In the genomic region with DNA sequence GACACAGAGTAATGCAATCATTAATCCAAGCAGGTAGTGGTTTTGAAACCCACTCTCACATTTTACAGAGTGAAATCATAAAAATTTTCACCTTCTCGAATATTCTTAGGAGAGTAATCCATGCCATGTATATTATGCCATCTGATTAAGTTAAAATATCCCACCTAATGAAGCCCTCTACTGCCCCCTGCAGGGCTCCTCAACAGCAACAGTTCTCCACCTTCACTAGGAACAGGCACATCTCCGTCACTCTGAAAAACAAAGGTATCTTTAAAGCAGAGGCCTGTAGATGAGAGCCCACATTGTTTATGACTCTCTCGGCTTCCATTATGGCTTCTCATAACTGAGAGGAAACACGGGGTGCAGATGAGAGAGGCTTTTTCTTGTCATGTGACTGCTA, we compare ENCODE assay signal across 8 mouse cellular contexts.
DNase-seq lines count a peak whose midpoint lies in the region; ATAC-seq and TF ChIP-seq lines count a peak whose summit lies in the region.

No protein-coding gene starts in this region.

- peak; percentile 65 for TF ChIP-seq CTCF in heart, postnatal 0 days (IDR thresholded peaks at IDR 0.05; ENCODE audit: low read depth)

- no peak for ATAC-seq in heart, postnatal 0 days (ENCODE audit: insufficient read depth, low read depth)
- no peak for ATAC-seq in heart, embryonic 11.5 days (replicated peaks; ENCODE audit: insufficient number of reproducible peaks, low FRiP score, low TSS enrichment)

- H3K27me3 ChIP-seq in heart, postnatal 0 days (ENCODE audit: control insufficient read depth, insufficient read depth, low read length) = no peaks in the 10 kb centered on the region
- H3K27me3 ChIP-seq in heart, embryonic 11.5 days (ENCODE audit: control insufficient read depth, insufficient read depth, low read length) = no peaks in the 10 kb centered on the region

- H3K4me3 ChIP-seq in heart, postnatal 0 days (ENCODE audit: low read depth, low read length) = no peak overlapping the region
- H3K4me3 ChIP-seq in heart, embryonic 11.5 days (ENCODE audit: low read depth, low read length) = no peak overlapping the region

- no peaks in the 10 kb centered on the region for H3K9me3 ChIP-seq in heart, postnatal 0 days (replicated peaks; ENCODE audit: control insufficient read depth, low read length)
- no peaks in the 10 kb centered on the region for H3K9me3 ChIP-seq in heart, embryonic 11.5 days (replicated peaks; ENCODE audit: control insufficient read depth, low read length)

- H3K9ac ChIP-seq in heart, postnatal 0 days (replicated peaks; ENCODE audit: low read depth, low read length) = no peak overlapping the region
- no peak overlapping the region for H3K9ac ChIP-seq in heart, embryonic 11.5 days (ENCODE audit: low read depth, low read length)

- no peak for TF ChIP-seq EP300 in heart, postnatal 0 days (IDR thresholded peaks at IDR 0.05; ENCODE audit: low read depth)

- DNase-seq in heart, postnatal 0 days (ENCODE audit: low spot score) = peak; percentile 43
- peak; percentile 67 to 71 for DNase-seq in B cell, adult 2 months
- DNase-seq in adrenal gland, postnatal 10 days = peak; percentile 75
- DNase-seq in fibroblast of lung, adult 2 months (ENCODE audit: low read depth) = peak; percentile 11
- peak; percentile 76 to 83 for DNase-seq in kidney, postnatal 25 days
- DNase-seq in lung, postnatal 25 days (ENCODE audit: low spot score) = peak; percentile 39
- DNase-seq in thymus, postnatal 0 days (ENCODE audit: low spot score) = peak; percentile 19

- WGBS in heart, postnatal 0 days = 38% methylated on average over 4 of the region's 4 CpGs
- 61% methylated on average over 4 of the region's 4 CpGs for WGBS in heart, embryonic 11.5 days (ENCODE audit: insufficient replicate concordance)

- no peaks in the 10 kb centered on the region for H3K4me1 ChIP-seq in heart, postnatal 0 days (ENCODE audit: control insufficient read depth, insufficient read depth)
- H3K4me1 ChIP-seq in heart, embryonic 11.5 days (ENCODE audit: control insufficient read depth, insufficient read depth, low read length) = no peaks in the 10 kb centered on the region

- H3K36me3 ChIP-seq in heart, postnatal 0 days (replicated peaks; ENCODE audit: control insufficient read depth, insufficient read depth, low read length) = no peaks in the 10 kb centered on the region
- no peaks in the 10 kb centered on the region for H3K36me3 ChIP-seq in heart, embryonic 11.5 days (ENCODE audit: control insufficient read depth, insufficient read depth, low read length)

- no peak overlapping the region for H3K27ac ChIP-seq in heart, postnatal 0 days (ENCODE audit: low read depth)
- no peak overlapping the region for H3K27ac ChIP-seq in heart, embryonic 11.5 days (ENCODE audit: low read depth, low read length)

- no peak overlapping the region for H3K4me2 ChIP-seq in heart, postnatal 0 days (ENCODE audit: low read depth, low read length)
- no peak overlapping the region for H3K4me2 ChIP-seq in heart, embryonic 11.5 days

Comparison
In these comparisons a context has a peak if more than half of its experiments do, and no peak if none do; other contexts are left out.
1. DNase-seq: peak in every context shown above with its lines; median percentile 80 in kidney, postnatal 25 days; 75 in adrenal gland, postnatal 10 days; 69 in B cell, adult 2 months; 43 in heart, postnatal 0 days; 39 in lung, postnatal 25 days; 19 in thymus, postnatal 0 days; 11 in fibroblast of lung, adult 2 months.